Mouse (Mus musculus) frontal cortex, postnatal 14 days (tissue): Measurements from ENCODE around the gene Nr4a3.

Source experiments
- DNase-seq, 2 experiments: peaks; one replicate each; pipeline ENCODE4 v3.0.0; 2022; ENCODE audit warnings: low spot score in 2 of 2

Gene Nr4a3

DNA sequence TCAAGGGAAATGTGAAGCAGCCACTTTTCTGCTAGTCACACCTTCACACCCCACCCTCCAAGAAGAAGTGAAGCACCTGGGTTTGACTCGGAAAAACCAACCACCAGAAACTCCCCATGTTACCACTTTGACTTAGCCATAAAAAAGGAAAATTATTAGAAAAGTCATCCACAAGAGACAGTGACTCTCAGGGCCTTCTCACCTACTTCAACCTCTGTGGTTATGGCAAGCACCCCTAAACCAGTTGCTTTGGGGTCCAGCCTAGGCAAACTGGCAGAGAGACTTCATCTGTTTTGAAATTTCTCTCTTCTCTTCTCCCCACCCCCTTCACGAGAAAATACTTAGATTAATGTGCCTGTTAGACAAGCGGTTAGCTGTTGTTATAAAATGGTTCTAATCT is 5.1 kb downstream of the Nr4a3 start:
- no peak for DNase-seq

DNA sequence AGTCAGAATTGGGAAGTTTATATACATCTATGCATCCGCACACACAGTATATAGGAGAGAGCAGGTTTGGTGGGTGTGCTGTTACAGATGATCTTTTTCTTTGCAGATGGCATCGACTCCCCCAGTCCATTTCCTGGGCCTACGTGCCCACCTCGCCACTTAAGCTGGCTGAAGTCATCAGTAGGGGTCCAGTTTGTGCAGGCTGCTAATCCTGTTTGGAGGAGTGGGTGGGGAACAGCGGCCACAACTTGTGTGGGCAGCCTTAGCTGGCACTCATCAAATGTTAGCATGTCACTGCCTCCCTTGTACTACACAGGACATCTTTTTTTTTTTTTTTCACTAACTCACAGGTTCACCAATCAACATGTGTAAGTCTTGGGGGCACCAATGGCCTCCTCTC is 5.5 kb downstream of the Nr4a3 start:
- DNase-seq = no peak

DNA sequence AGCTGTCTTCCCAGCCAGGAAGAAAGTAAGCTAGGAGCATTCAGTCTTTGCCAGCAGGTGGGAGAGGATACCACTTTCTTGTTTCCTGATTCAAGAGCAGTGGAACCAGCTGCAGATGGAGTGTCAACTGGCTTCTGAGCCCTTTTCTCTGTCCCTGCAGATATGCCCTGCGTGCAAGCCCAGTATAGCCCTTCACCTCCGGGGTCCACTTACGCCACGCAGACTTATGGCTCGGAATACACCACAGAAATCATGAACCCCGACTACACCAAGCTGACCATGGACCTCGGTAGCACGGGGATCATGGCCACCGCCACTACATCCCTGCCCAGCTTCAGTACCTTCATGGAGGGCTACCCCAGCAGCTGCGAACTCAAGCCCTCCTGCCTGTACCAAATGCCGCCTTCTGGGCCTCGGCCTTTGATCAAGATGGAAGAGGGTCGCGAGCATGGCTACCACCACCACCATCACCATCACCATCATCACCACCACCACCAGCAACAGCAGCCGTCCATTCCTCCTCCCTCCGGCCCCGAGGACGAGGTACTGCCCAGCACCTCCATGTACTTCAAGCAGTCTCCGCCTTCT is 6.2 kb downstream of the Nr4a3 start:
- DNase-seq = no peak

DNA sequence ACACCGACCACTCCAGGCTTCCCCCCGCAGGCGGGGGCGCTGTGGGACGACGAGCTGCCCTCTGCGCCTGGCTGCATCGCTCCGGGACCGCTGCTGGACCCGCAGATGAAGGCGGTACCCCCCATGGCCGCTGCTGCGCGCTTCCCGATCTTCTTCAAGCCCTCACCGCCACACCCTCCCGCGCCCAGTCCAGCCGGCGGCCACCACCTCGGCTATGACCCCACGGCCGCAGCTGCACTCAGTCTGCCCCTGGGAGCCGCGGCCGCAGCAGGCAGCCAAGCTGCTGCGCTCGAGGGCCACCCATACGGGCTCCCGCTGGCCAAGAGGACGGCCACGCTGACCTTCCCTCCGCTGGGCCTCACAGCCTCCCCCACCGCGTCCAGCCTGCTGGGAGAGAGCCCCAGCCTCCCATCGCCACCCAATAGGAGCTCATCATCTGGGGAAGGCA is 6.7 kb downstream of the Nr4a3 start:
- DNase-seq = no peak

DNA sequence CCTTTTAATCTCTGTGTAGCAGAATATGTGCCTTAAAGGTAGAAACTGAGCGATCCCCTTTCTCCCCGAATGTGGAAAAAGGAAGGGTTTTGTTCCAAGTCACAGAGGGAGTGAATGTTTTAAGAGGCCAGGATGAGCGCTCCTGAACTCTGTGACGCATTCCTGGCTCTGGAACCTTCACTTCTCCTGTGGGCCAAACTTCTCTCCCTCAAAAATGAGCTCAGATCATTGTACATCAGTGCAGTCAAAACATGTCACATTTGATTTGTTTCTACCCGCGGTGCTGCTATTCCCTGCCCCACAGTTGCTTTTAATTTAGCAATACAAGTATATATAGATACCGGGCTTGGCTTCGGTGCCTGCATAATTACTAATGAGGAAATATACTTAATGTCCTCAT is 16.8 kb downstream of the Nr4a3 start:
- DNase-seq = no peak

DNA sequence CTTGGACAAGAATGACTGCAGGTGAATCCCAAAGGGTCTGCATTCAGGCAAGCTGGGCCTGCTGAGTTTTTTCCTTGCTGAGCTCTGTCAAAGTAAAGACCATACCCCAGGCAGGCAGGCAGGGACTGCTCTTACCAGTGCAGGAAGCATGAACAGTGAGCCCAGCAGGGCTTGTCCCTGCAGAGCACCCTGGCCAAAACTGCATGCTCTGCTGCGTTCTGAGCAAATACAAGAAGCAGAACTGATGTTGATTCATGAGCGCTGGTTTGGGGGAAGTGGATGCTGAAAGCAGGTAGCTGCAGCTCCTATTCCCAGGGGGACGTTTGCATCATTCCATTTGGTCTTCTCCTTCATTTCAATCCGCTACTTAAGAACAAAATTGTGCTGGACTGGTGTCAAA is 19.4 kb downstream of the Nr4a3 start:
- no peak for DNase-seq

DNA sequence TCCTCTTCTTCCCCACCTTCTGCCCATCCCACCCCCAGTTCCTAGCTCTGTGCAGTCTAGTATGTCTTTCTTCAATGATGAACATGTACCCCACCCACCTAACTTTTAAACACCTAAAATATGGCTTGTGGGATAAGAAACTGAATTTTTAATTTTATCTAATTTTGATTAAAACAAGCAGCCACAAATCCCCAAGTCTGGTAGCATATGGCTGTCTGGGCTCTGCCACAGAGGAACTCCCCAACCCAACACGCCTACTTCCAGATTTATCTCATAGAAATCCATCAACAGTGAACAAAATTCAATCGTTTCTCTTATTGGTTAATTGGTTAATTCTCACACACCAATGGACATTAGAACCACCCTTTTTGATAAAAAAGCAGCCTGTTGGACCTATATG is 21.7 kb downstream of the Nr4a3 start:
- no peak for DNase-seq

DNA sequence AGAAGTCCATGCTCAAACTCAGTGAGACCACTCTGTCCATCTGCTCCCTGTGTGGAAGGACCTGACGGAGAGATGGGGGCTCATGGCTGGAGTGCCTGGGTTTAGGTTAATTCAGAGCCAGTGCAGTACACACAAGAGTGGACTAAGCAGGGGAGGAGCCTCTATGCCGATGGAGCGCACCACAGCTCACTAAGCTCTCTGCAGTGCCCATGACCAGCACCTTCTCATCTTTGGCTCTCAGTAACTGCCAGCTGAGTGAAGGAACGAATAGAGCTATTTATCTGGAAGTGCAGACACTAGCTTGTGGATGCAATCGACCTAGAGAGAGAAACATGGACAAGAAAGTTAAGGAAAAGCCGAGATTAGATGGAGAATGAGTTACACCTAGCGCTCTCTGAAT is 24.2 kb downstream of the Nr4a3 start:
- no peak for DNase-seq

DNA sequence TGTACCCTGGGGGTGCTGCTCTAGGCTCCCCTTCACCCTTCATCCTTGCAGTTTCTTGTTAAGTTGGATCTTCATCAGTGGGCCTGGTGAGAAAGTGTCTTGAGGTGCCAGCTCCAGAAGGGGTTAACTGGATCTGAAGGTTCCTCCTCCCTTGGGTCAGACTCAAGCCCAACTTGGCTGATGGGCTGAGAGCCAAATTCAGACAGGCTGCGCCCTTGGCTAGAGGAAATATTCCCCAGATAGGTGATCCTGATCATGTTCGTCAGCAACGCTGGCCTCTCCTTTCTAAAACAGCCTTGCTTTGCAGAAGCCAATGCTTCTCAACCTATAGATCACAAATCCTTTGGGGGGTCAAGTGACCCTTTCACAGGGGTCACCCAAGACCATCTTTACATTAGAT is 27.1 kb downstream of the Nr4a3 start:
- no peak for DNase-seq

DNA sequence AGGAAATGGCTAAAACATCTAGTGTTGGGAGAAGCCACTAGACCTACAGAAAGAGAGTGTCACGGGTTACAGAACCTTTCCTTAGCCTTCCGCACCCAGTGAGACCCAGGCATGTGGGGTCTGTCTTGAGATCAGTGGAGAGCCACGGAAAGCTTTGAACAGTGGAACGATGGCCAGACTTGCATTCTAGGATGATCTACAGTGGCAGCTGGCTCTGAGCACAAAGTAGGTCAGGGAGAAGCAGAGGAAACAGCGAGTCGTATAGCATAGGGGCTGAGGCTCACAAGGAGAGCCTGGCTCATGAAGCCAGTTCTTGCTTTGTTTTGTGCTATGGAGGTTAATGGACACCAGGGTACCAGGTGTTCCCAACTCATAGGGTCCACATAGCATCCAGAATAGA is 28.4 kb downstream of the Nr4a3 start:
- no peak for DNase-seq

DNA sequence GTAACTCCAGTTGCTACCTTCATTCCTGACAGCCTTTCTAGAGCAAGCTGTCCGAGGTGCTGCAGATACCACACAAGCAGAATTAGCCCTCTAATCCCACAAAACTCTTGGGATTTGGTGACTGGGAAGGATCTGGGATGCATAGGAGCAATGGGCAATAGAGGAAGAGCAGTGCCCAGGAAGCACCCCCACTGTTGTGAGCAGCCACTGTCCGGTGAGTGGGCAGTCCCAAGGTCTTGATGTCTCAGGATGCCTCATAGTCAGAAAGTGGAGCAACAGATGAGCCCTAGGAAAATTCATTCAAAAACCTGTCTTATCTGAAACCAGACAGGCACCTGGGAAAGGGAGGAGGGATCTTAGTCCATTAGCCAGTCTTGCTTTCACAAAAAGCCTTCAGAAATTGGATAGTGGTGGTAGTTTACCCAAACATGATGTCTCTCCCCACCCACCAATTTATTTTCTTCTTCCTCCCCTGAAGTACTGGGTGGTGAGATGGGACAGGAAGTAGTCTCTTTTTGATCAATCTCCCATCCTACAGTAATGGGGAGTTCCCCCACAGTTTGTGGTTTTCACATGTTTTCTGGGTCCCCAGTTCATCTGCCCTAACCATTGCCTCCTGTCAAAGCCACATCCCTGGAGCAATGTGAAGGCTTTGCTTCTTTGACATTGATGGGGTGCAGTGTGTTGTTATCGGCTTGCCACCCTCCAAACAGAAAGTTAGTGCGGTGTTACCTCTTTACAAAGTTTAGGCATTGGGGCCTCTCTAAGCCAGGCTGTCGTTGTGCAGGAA is 29.7 kb downstream of the Nr4a3 start:
- DNase-seq = no peak

DNA sequence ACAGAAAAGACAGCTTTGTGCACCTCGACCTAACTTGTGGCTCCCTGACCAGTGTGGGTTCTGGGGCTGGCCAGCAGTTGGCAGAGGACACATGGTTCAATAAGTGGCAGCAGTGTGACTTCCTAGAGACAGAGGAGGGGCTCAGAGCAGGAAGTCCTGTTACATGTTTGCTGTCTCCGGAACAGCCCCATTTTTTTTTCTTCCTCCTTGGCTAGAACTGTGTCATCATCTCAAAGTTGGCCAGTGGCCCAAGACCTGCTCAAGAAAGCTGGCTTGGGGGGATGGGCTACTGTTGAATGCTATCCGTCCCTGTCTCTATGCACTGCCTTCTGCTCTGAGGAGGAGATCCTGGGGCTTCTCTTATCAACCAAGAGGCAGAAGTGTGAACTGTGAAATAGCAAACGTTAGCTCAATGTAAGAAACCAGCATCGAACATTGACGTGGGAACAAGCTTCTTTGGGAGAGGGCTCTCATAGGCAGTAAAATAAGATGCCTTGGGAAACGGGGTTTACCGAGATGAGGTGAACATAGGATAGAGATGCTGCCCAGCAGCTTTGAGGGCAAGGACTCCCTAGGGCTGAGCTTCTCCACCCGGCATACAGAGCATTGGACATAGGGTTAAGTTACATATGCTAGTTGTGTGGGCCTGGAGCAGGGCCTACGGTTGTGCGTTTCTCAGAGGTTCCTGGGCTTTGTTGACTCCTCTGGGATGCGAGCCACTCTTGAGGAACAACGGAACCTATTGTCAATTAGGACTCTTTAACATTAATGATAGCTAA is 31.9 kb downstream of the Nr4a3 start:
- DNase-seq = no peak

DNA sequence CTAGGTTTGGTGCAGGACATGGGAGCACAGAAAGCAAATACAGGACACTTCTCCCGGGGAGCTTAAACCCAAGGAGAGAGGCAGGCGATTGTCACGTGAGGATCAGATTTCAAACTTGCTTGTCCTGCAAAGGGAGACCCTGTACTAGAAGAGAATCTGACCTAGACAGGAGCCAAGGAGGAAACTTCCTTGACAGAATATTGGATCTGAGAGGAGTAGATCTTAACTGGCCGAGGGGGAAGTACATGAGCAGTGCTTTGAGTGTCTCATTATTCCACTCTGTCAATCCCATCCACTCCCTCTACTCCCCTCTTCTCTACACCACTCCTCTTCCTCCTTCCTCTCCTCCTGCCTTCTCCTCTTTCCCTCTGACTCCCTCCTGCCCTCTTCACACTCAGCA is 33.3 kb downstream of the Nr4a3 start:
- DNase-seq = no peak

DNA sequence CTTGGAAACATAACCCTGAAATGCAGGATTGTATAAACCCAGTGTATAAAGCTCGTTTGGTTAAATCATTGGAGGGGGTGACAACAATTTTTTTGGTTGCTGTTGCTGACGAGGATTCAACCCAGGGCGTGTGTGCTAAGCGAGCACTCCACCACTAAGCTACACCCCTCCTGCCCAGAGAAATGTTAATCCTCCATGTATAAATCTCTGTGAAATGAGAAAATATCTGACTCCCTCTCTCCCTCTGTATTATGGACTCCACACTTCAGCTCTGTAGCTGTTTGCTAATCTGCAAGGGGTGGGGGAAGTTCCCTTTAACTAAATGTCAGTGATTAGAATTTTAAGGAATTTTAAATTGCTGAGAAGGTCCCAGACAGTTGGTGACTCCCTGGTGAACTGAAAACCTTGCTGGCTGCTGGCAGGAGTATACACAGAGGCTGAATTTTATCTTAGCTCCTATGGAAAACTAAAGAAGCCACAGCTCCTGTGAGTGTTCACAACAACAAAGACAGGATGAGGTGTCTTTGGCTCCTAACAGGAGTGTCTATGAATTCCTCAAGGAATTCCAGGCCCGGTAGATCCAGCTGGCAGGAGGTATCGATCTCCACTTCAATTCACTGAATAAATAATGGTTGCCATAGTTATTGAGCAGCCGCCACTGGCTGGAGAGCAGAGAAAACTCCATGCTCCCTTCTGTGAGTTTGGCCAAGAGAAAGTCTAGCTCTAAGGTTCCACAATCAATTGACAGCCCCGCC is 34.5 kb downstream of the Nr4a3 start:
- DNase-seq = no peak

DNA sequence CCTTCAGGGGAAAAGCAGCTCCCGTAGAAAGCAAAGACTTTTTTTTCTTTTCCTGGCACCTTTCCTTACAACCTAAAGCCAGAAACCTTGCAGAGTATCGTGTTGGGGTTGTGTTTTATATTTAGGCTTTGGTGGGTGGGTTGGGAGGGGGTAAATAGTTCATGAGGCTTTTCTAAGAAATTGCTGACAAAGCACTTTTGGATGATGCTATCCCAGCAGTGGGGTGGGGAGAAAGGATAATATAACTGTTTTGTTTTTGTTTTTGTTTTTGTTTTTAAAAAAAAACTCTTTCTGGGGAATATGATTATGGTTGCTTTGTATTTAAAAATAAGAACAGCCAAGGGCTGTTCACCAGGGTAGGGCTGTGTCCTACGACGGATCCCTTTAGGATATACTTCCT is 38.5 kb downstream of the Nr4a3 start:
- no peak for DNase-seq

DNA sequence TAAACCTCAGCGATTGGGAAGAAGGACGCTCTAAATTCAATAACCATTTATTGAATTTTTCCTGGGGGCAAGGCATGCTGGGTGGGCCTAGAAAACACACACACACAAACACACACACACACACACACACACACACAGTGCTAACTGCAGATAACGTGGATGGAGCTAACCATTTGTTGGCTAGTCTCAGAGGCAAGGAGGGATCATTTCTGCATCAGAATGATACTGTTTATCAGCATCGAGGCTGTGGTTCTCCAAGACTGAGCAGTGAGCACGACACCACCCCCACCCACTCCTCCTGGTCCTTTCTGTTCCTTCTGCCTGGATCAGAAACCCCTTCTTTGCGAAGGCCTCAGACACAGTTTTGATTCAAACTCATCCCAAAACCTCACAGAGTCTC is 41.7 kb downstream of the Nr4a3 start:
- no peak for DNase-seq

DNA sequence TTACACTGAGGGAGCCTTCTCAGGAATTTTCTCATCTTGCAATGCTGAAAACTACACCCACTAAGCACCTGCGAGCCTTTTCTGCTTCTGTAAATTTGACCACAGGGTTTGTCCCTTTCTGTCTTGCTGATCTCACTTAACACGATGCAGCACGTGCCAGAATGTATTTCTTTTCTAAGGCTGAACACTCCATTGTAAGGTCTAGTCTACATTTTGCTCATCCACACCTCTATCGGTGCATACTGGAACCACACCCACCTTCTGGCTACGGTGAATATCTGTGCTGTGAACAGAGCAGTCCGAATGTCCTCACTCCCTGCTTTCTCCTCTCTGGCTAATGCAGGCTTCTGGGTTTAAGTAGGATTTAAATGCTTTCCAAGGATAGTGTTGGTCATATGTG is 42.5 kb downstream of the Nr4a3 start:
- DNase-seq = no peak

DNA sequence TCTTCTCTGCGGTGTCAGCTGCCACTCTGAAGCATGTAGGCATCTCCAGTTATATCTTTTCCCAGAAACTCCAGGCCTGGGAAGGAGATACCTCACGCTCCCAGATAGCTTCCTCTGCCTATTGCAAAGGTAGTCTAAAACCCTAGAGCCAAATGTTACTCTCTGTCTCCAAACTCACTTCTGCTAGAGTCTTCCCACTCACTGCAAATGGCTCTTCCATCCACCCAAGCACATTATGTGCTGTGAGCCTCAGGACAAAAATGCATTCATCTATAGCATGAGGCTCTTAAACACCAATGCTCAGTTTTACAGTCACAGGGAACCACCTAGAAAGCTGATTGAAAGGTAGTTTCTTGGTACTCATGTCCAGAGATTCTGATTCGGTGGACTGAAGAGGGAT is 48.3 kb downstream of the Nr4a3 start:
- DNase-seq = no peak

DNA sequence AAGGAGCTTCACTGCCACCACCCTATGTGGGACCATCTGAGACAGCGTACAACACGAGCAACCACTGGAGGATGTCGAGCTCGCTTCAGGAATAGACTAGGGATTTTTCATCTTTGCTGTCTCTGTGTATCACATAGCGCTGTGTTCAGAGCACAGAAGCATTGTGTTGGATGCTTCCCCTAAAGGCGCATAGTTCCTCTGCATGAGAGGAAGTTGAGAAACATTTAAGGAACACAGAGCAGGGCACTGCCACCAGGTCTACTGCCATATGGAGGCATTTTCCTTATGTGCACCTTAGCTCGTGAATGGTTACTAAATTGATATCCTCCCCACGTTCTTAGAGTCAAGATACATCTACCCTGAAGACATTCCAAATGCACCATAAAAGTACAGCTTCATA is 55.3 kb downstream of the Nr4a3 start:
- DNase-seq = no peak

DNA sequence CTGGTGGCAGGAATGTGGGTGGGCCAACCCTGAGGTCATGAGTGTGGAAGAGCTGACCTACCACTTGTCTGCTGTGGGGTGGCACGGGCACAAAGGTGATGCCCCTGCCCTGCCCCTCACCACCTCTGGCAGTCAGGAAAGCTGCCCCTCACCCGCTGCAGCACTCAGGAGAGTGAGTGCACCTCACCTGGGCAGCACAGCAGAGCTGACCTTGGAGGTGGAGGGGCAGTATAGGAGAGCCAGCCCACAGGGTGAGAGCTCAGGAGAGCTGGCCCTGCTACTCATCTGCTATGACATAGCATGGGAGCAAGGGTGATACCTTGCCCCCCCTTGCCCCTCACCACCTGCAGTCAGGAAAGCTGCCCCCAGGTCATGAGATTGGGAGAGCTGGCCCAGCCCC is 57.0 kb downstream of the Nr4a3 start:
- DNase-seq = no peak

DNA sequence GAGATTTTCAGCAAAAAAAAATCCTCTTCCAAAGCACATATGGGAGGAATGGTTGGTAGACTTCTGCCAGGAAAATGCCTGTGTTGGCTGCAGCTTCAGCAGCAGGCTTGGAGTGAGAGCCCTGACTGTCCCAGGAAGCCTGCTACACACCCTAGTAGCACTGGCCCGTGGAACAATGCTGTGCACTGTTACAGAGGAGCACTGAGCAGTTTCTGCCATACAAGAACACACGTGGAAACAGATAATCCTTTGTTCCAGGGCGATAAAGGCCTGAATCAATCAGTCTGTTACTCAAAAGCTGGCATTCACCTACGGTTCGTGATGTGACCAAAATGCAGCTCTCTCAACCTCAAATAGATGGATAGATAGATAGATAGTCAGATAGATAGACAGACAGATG is 60.4 kb downstream of the Nr4a3 start:
- DNase-seq = no peak

DNA sequence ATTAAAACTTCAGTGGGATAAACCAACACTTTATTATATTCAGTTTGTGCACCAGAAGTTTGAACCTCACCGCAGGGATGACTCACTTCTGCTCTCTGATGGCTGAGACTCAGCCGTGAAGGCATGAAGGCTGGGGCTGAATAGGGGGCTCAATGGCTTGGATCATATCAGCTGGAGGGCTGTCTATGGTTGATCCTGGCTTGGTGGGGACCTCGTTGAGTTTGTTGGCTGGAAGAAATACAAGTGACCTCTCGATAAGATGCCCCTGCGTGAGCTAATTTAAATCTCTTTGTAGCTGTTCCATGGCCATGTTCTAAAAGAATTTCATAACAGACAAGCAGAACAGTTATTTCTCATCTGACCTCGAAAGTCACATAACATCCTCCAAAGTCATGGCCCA is 62.1 kb downstream of the Nr4a3 start:
- DNase-seq = no peak
